Mouse (Mus musculus) midbrain, embryonic 15.5 days (tissue): Measurements from ENCODE around the gene Myo16. TPM values are rescaled to one million over a fixed set of nuclear protein-coding genes. Genes with fewer than 3 reads are reported as not detected.

ENCODE experiments used
- ATAC-seq: fragments of 200-750 bp; cut with Nextera tagmentation; replicated peaks from 2 replicates; pipeline ENCODE4 v1.8.0; 2017; ENCODE audit warnings: moderate TSS enrichment
- H3K27ac ChIP-seq: fragments of 300-500 bp; sonication (generic); 2 replicates; pipeline ENCODE4 v1.5.1; 2015; ENCODE audit warnings: mild to moderate bottlenecking, inconsistent platforms
- H3K27me3 ChIP-seq: fragments of 300-500 bp; sonication (generic); replicated peaks from 2 replicates; pipeline ENCODE4 v1.6.1; 2015; ENCODE audit warnings: inconsistent platforms
- H3K36me3 ChIP-seq: fragments of 300-500 bp; sonication (generic); replicated peaks from 2 replicates; pipeline ENCODE4 v1.6.1; 2015; ENCODE audit warnings: inconsistent platforms
- H3K4me1 ChIP-seq: fragments of 300-500 bp; sonication (generic); 2 replicates; pipeline ENCODE4 v1.6.1; 2015; ENCODE audit warnings: inconsistent platforms
- H3K4me2 ChIP-seq: fragments of 300-500 bp; sonication (generic); 2 replicates; pipeline ENCODE4 v1.6.1; 2015; ENCODE audit warnings: inconsistent platforms, mild to moderate bottlenecking, moderate library complexity
- H3K4me3 ChIP-seq: fragments of 300-500 bp; sonication (generic); 2 replicates; pipeline ENCODE4 v1.5.1; 2015; ENCODE audit warnings: mild to moderate bottlenecking, inconsistent platforms
- H3K9ac ChIP-seq: fragments of 300-500 bp; sonication (generic); 2 replicates; pipeline ENCODE4 v1.6.1; 2015; ENCODE audit warnings: mild to moderate bottlenecking, inconsistent platforms
- H3K9me3 ChIP-seq: fragments of 300-500 bp; sonication (generic); 2 replicates; pipeline ENCODE4 v1.6.1; 2016; ENCODE audit warnings: inconsistent platforms
- WGBS: fragments of 180-500 bp; shearing (Covaris S2); methylation state at CpG from one replicate; pipeline ENCODE4 v1.1.7; 2015; ENCODE audit warnings: mixed read lengths; 5-methylcytosine and 5-hydroxymethylcytosine counted together
- polyA plus RNA-seq: library from polyadenylated mRNA; unstranded; fragments of >200 nt; fragmentation: Nextera tagmentation; extraction: Ambion mirVana; gene quantifications from 2 replicates; pipeline ENCODE4 v1.2.1, GENCODE M21; 2015

Myo16 gene
- polyA plus RNA-seq, 1 experiment from 2014 or later, result 7.7 TPM

GRCm38 (mm10) chr8:10628725-10629124 lies 475.0 kb downstream of the Myo16 start:
- H3K4me3 ChIP-seq, result no peak overlapping the region
- WGBS, result 40% methylated on average over 8 of the region's 8 CpGs
- H3K9ac ChIP-seq, result no peak overlapping the region
- H3K4me1 ChIP-seq, result peaks cover 7% of the 10 kb centered on the region; the same call in 1 of the 2 replicates
- no peak overlapping the region for H3K4me2 ChIP-seq
- H3K27ac ChIP-seq, result no peak overlapping the region
- no peaks in the 10 kb centered on the region for H3K27me3 ChIP-seq
- ATAC-seq, result no peak
- no peaks in the 10 kb centered on the region for H3K9me3 ChIP-seq
- no peaks in the 10 kb centered on the region for H3K36me3 ChIP-seq

- Histone ChIP-seq H3K27ac (no peak overlapping the region), H3K4me2 (no peak overlapping the region), H3K27me3 (no peaks in the 10 kb centered on the region), H3K9me3 (no peaks in the 10 kb centered on the region), H3K9ac (no peak overlapping the region), H3K4me1 (peaks cover 7% of the 10 kb centered on the region; the same call in 1 of the 2 replicates), H3K4me3 (no peak overlapping the region), H3K36me3 (no peaks in the 10 kb centered on the region)
- WGBS, result 39% methylated on average over 5 of the region's 5 CpGs
- no peak for ATAC-seq
Observed at GRCm38 (mm10) chr8:10629862-10630261, 476.2 kb downstream of the Myo16 start.

GRCm38 (mm10) chr8:10631006-10631405 lies 477.3 kb downstream of the Myo16 start:
- H3K27me3 ChIP-seq, result no peaks in the 10 kb centered on the region
- 91% methylated on average over 2 of the region's 2 CpGs for WGBS
- no peak overlapping the region for H3K4me3 ChIP-seq
- H3K4me1 ChIP-seq, result peaks cover 7% of the 10 kb centered on the region; the same call in 1 of the 2 replicates
- no peak overlapping the region for H3K9ac ChIP-seq
- H3K36me3 ChIP-seq, result no peaks in the 10 kb centered on the region
- no peak overlapping the region for H3K27ac ChIP-seq
- no peak overlapping the region for H3K4me2 ChIP-seq
- no peak for ATAC-seq
- no peaks in the 10 kb centered on the region for H3K9me3 ChIP-seq

- Histone ChIP-seq H3K4me2 (no peak overlapping the region), H3K4me3 (no peak overlapping the region), H3K9me3 (no peaks in the 10 kb centered on the region), H3K27ac (no peak overlapping the region), H3K36me3 (no peaks in the 10 kb centered on the region), H3K9ac (no peak overlapping the region), H3K27me3 (no peaks in the 10 kb centered on the region), H3K4me1 (peaks cover 7% of the 10 kb centered on the region; the same call in 1 of the 2 replicates)
- no peak for ATAC-seq
- 81% methylated on average over 6 of the region's 6 CpGs for WGBS
Observed at GRCm38 (mm10) chr8:10632603-10633002, 478.9 kb downstream of the Myo16 start.

- Histone ChIP-seq H3K9me3 (no peaks in the 10 kb centered on the region), H3K27ac (no peak overlapping the region), H3K4me3 (no peak overlapping the region), H3K9ac (no peak overlapping the region), H3K4me1 (peaks cover 7% of the 10 kb centered on the region; the same call in 1 of the 2 replicates), H3K27me3 (no peaks in the 10 kb centered on the region), H3K36me3 (no peaks in the 10 kb centered on the region), H3K4me2 (no peak overlapping the region)
- WGBS, result 58% methylated on average over 12 of the region's 12 CpGs
- ATAC-seq, result 0 out of 2 replicates have a peak, but pooled peaks have one; percentile 18
Observed at GRCm38 (mm10) chr8:10633360-10634140, 479.8 kb downstream of the Myo16 start.

- Histone ChIP-seq H3K4me1 (peaks cover 7% of the 10 kb centered on the region; the same call in 1 of the 2 replicates), H3K9me3 (no peaks in the 10 kb centered on the region), H3K9ac (no peak overlapping the region), H3K4me2 (no peak overlapping the region), H3K27ac (no peak overlapping the region), H3K27me3 (no peaks in the 10 kb centered on the region), H3K36me3 (no peaks in the 10 kb centered on the region), H3K4me3 (no peak overlapping the region)
- 76% methylated on average over 13 of the region's 13 CpGs for WGBS
- ATAC-seq, result no peak
Observed at GRCm38 (mm10) chr8:10634421-10634820, 480.7 kb downstream of the Myo16 start.

GRCm38 (mm10) chr8:10638871-10639270 lies 485.2 kb downstream of the Myo16 start:
- Histone ChIP-seq H3K36me3 (no peaks in the 10 kb centered on the region), H3K9me3 (no peaks in the 10 kb centered on the region), H3K27me3 (no peaks in the 10 kb centered on the region), H3K4me2 (no peak overlapping the region), H3K9ac (no peak overlapping the region), H3K4me3 (no peak overlapping the region), H3K27ac (no peak overlapping the region), H3K4me1 (no peaks in the 10 kb centered on the region)
- ATAC-seq, result no peak
- WGBS, result 93% methylated on average over 8 of the region's 8 CpGs

GRCm38 (mm10) chr8:10640176-10640810 lies 486.6 kb downstream of the Myo16 start:
- peaks cover 7% of the 10 kb centered on the region; the same call in 1 of the 2 replicates for H3K4me1 ChIP-seq
- WGBS, result 83% methylated on average over 9 of the region's 9 CpGs
- no peak for ATAC-seq

GRCm38 (mm10) chr8:10640859-10641258 lies 487.1 kb downstream of the Myo16 start:
- Histone ChIP-seq H3K9me3 (no peaks in the 10 kb centered on the region), H3K9ac (no peak overlapping the region), H3K27me3 (no peaks in the 10 kb centered on the region), H3K36me3 (no peaks in the 10 kb centered on the region), H3K4me2 (no peak overlapping the region), H3K27ac (no peak overlapping the region), H3K4me1 (peaks cover 7% of the 10 kb centered on the region; the same call in 1 of the 2 replicates), H3K4me3 (no peak overlapping the region)
- 84% methylated on average over 7 of the region's 7 CpGs for WGBS
- no peak for ATAC-seq

More at GRCm38 (mm10) chr8:10640176-10640810, 486.6 kb downstream of the Myo16 start:
- Histone ChIP-seq H3K27ac (no peak overlapping the region), H3K9me3 (no peaks in the 10 kb centered on the region), H3K4me2 (no peak overlapping the region), H3K9ac (no peak overlapping the region), H3K27me3 (no peaks in the 10 kb centered on the region), H3K36me3 (no peaks in the 10 kb centered on the region), H3K4me3 (no peak overlapping the region)

- ATAC-seq, result no peak
- H3K27ac ChIP-seq, result no peak overlapping the region
- no peak overlapping the region for H3K9ac ChIP-seq
- H3K36me3 ChIP-seq, result no peaks in the 10 kb centered on the region
- no peaks in the 10 kb centered on the region for H3K9me3 ChIP-seq
- no peak overlapping the region for H3K4me3 ChIP-seq
- H3K4me1 ChIP-seq, result peaks cover 7% of the 10 kb centered on the region; the same call in 1 of the 2 replicates
- H3K27me3 ChIP-seq, result no peaks in the 10 kb centered on the region
- H3K4me2 ChIP-seq, result no peak overlapping the region
Observed at GRCm38 (mm10) chr8:10641343-10641742, 487.6 kb downstream of the Myo16 start.

GRCm38 (mm10) chr8:10643244-10643643 lies 489.5 kb downstream of the Myo16 start:
- no peaks in the 10 kb centered on the region for H3K27me3 ChIP-seq
- no peaks in the 10 kb centered on the region for H3K36me3 ChIP-seq
- H3K4me3 ChIP-seq, result no peak overlapping the region
- H3K4me2 ChIP-seq, result no peak overlapping the region
- no peak overlapping the region for H3K27ac ChIP-seq
- H3K9ac ChIP-seq, result no peak overlapping the region
- peaks cover 7% of the 10 kb centered on the region; the same call in 1 of the 2 replicates for H3K4me1 ChIP-seq
- no peaks in the 10 kb centered on the region for H3K9me3 ChIP-seq
- no peak for ATAC-seq
- 89% methylated on average over 4 of the region's 4 CpGs for WGBS

- Histone ChIP-seq H3K4me2 (no peak overlapping the region), H3K27ac (no peak overlapping the region), H3K4me1 (peaks cover 7% of the 10 kb centered on the region; the same call in 1 of the 2 replicates), H3K9ac (no peak overlapping the region), H3K36me3 (no peaks in the 10 kb centered on the region), H3K9me3 (no peaks in the 10 kb centered on the region), H3K27me3 (no peaks in the 10 kb centered on the region), H3K4me3 (no peak overlapping the region)
- 48% methylated on average over 3 of the region's 3 CpGs for WGBS
- ATAC-seq, result 0 out of 2 replicates have a peak, but pooled peaks have one; percentile 50
Observed at GRCm38 (mm10) chr8:10644481-10644880, 490.8 kb downstream of the Myo16 start.
